Mouse (Mus musculus) retina, embryonic 14.5 days (tissue): ENCODE measurements at regions not wholly inside any gene's neighbourhood (a gene's known extent, or its start where the extent isn't known, plus 50 kb on each side); places are given as distances from the start of the nearest gene placed in this dataset.
"Not testable (repeated sequence)": the region's sequence is repeated elsewhere in the genome, so short reads cannot be mapped to it uniquely, and the experiment has no call there.

Experiments
- DNase-seq: peaks from one replicate; pipeline ENCODE4 v3.0.0-alpha.2; 2015; ENCODE audit warnings: low spot score

DNA sequence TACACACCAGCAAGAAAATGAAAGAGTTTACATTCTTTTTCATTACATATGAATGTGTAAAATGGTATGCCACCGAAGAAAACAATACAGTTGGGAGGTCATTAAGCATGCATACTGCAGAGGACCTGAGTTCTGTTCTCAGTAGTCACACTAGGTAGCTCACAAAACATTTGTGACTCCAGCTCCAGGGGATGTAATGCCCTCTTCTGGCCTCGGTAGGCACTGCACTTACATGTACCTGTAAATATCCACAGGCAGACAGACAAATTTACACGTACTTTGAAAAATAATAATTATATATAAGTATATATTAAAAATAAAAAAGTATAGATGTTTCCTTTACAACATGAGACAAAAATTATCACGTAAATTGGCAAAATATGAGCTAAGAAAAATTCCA, 342.3 kb upstream of the Gm28363 start:
- no peak for DNase-seq

DNA sequence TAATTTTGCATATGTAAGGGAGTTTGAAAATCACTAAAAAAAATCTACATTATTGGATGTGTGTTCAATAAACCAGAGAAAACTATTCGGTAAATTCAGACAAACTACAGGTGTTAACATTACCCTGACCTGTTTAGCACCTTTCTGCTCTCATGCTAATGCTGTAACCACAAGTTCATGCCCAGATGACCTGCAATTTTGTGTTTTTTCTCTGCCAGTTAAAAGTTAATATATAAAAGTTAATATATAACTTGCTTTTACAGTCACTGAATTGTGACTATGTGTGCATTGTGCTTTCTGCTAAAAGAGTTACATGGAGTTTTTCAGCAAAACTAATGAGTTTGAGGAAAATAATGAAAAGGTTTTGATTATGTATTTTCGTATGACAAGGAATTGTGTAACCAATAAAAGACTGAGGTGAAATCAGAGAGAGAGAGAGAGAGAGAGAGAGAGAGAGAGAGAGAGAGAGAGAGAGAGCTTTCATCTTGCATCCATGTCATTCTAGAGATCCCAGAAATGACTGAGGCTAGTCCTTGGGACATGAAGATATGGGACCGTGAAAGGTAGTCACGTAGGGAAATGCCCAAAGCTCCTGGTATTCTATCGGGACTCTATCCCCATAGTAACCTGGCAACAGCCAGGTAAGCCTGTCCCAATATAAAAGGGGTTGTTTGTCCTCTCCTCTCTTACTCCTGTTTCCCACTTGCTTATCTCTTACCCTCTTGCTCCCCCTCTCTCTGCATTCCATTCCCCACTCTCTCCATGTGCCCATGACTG, 340.3 kb upstream of the Gm28363 start:
- DNase-seq, result no peak

DNA sequence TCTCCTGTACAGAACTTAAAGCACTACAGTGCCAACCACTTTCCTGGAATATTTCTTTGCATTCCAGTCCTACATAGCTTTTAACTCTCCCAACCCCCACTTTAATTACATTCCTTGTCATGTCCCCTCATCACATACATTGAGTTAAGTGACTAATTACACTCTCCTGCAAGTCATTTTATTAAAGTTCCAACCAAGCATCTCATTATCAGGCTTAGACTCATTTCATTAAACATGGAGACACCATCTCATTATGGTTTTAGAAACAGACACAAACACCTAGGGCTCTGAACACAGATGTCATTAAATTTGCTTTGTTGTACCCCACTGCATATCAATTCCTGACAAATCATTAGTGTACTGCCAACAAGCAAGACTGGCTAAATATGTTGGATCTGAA, 332.9 kb upstream of the Gm28363 start:
- no peak for DNase-seq

DNA sequence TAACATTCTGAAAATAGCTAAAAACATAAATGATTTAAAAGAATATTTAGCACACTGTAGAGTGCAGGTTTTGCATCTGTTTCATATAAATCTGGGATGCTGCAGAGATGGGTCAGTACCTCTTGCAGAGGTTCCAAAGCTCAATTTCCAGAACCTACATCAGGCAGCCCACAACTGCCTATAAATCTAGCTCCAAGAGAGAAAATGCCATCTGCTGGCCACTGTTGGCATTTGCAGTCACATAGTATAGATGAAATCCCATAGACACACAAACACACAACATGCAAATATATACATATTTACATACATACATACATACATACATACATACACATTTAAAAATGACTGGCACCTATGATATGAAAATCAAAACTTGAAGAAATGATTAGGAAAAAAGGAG, 284.6 kb upstream of the Gm28363 start:
- DNase-seq, result no peak

DNA sequence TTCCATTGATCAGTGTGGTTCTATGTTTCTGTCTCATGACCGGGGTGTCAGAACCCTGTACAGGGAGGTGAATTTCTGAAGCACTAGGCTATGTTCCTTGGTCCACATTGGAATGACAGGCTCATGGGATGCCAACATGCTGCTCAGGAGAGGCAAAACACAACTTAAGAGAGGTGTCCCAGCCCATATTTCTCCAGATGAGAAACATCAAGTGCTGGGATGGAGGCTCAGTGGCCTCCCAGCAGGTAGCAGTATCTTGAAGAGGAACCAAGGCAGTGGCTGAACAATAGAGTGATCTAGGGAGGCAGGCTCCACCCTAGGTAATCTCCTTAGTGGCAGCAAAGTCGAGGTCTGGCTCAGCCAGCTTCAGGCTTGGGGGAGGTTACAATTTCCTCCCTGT, 239.2 kb upstream of the Gm28363 start:
- DNase-seq, result no peak

DNA sequence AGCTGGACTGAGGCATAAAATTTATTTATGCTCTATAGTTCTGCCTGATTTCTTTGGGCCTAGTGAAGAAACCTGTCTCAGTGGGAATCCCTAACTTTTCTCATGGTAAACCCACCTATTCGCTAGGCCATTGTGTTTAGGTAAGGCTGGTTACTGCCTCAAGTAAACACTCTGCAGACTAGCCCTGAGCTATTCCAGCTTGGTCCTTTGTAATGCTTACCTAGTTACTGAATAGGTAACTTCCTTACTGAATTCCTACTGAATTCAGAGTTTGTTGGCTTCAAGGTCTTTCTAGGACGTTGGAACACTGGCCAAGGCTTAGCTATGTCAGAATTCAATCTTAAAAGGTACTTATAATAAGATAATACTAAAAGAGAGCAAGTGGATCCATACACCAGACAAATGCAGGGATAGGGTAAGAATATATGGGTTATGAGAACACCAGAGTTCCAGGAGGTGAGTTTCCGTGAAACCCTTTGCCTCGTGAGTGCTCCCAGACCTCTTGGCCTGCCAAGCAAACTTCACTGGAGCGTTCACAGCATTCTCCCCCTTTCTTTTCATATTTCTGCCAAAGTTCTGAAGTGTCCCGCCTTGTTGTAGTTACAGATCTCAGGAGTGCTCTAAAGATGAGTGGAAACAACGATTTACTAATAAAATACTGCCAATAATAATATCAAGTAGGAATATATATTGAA, 238.6 kb upstream of the Gm28363 start:
- DNase-seq, result not testable (repeated sequence)

DNA sequence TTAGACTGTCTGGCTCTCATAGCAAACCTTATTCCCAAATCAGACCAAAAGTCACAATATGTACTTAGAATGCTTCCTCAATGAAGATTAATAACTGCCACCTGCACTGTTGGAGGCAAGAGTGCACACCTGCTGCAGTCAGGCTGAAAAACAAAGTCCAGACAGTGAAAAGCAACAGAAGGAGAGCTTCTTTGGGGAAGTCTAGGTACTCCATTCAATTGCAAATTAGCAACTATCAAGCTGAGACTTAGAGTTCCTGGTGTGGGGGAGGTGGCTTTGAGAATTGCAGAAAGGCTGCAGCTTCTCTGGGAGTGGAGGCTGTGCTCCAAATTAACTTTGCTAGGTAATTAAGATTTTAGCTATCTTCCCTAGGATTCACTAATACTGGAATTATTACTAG, 237.8 kb upstream of the Gm28363 start:
- DNase-seq, result not testable (repeated sequence)

DNA sequence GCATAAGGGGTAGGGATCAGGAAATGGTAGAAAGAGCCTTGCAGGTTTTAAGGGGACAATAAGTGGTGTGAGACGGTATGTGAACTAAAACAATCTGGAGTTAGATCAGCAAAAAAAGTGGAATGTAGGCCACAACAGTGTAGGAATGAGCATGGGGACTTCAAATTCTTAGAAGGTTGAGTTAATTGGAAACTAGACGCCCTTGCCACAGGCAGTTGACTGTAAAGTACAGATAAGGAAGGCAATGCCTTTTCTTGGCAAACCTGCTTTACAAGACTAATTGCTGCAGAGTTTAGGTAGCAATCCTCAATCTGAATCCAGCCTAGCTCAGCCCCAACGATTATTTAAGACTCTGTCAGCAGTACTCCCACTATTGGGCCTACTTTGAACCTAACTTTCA, 206.8 kb upstream of the Gm28363 start:
- DNase-seq, result no peak

DNA sequence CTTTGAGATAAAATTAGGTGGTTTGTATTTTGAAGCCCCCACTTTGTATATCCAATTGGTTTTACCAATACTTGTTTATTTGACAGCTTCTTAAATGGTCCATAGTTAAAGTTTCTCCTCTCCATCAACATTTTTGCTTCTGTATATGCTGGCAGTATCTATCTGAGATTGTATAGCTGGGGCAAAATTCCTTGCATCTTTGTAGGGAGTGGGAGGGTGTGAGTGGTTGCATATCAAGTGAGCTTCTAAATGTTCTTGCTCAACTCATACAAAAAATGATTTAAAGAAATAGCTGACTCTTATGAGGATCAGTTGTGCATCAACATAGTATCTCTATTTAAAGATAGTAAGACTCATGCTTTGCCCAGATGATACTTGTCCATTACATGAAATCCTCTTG, 199.9 kb upstream of the Gm28363 start:
- no peak for DNase-seq

DNA sequence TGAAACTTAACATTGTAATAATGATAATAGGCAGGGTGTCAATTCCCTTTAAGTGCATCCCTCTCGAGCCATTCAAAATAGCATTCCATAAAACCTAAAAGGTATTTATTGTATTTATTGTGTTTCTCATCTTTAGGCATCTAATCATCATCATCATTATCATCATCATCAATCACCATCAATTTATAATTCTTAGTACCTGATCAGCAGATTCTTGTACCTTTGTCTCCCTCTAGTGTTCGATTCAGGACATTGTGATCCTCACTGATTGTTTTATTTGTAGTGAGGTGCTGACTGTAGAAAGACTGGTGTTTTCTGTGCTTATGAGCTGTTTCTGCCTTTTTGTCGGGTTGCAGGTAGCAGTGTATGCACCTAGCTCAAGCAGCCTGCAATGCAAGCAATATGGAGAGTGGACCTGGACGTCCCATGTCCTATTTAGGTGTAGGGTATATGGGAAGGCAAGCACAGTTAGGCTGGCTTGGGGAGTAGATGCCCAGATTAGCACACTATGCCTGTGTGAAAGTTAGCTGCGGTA, 177.4 kb upstream of the Gm28363 start:
- DNase-seq, result peak; percentile 80
